Mouse (Mus musculus): ENCODE data around the gene Best2.

The Best2 gene

GRCm38 (mm10) chr8:85021514-85022055 lies 7.3 kb upstream of the Best2 start:
- no peak for DNase-seq (ENCODE audit: low spot score)

GRCm38 (mm10) chr8:85017209-85017608 lies 2.9 kb upstream of the Best2 start:
- DNase-seq (ENCODE audit: low spot score), result no peak

- DNase-seq (ENCODE audit: low spot score), result no peak
Observed at GRCm38 (mm10) chr8:85016724-85017123, 2.4 kb upstream of the Best2 start.

GRCm38 (mm10) chr8:85013230-85013840 lies 996 bp downstream of the Best2 start:
- peak; percentile 82 for DNase-seq (ENCODE audit: low spot score)

- DNase-seq (ENCODE audit: low spot score), result no peak
Observed at GRCm38 (mm10) chr8:85011242-85011641, 3.1 kb downstream of the Best2 start.

- DNase-seq (ENCODE audit: low spot score), result peak; percentile 28
Observed at GRCm38 (mm10) chr8:85007686-85008085, 6.6 kb downstream of the Best2 start.

GRCm38 (mm10) chr8:84997649-84998295 lies 16.6 kb downstream of the Best2 start:
- DNase-seq (ENCODE audit: low spot score), result peak; percentile 92

- DNase-seq (ENCODE audit: low spot score), result no peak
Observed at GRCm38 (mm10) chr8:84996978-84997377, 17.4 kb downstream of the Best2 start.

- no peak for DNase-seq (ENCODE audit: low spot score)
Observed at GRCm38 (mm10) chr8:84995680-84996079, 18.7 kb downstream of the Best2 start.

GRCm38 (mm10) chr8:84994375-84994774 lies 20.0 kb downstream of the Best2 start:
- no peak for DNase-seq (ENCODE audit: low spot score)

- peak; percentile 89 for DNase-seq (ENCODE audit: low spot score)
Observed at GRCm38 (mm10) chr8:84990836-84991235, 23.5 kb downstream of the Best2 start.

- DNase-seq (ENCODE audit: low spot score), result peak; percentile 99
Observed at GRCm38 (mm10) chr8:84990349-84990748, 24.0 kb downstream of the Best2 start, which contains the start of gene Hook2. TSS of gene Hook2 (plus strand) at chr8:84990603.

- peak; percentile 96 for DNase-seq (ENCODE audit: low spot score)
Observed at GRCm38 (mm10) chr8:84989810-84990209, 24.5 kb downstream of the Best2 start.

GRCm38 (mm10) chr8:84989311-84989731 lies 25.0 kb downstream of the Best2 start:
- DNase-seq (ENCODE audit: low spot score), result peak; percentile 69

- no peak for DNase-seq (ENCODE audit: low spot score)
Observed at GRCm38 (mm10) chr8:84987903-84988302, 26.4 kb downstream of the Best2 start.

- no peak for DNase-seq (ENCODE audit: low spot score)
Observed at GRCm38 (mm10) chr8:84987388-84987787, 26.9 kb downstream of the Best2 start.

- no peak for DNase-seq (ENCODE audit: low spot score)
Observed at GRCm38 (mm10) chr8:84986379-84986945, 27.9 kb downstream of the Best2 start.

GRCm38 (mm10) chr8:84985684-84986378 lies 28.5 kb downstream of the Best2 start:
- peak; percentile 94 for DNase-seq (ENCODE audit: low spot score)

GRCm38 (mm10) chr8:84985049-84985683 lies 29.2 kb downstream of the Best2 start:
- peak; percentile 34 for DNase-seq (ENCODE audit: low spot score)

- peak; percentile 81 for DNase-seq (ENCODE audit: low spot score)
Observed at GRCm38 (mm10) chr8:84984294-84985048, 29.9 kb downstream of the Best2 start.

- DNase-seq (ENCODE audit: low spot score), result peak; percentile 30
Observed at GRCm38 (mm10) chr8:84982499-84983011, 31.8 kb downstream of the Best2 start.

Data from lung, postnatal 25 days (tissue).